Mouse (Mus musculus): ENCODE results near the gene Caskin1. TPM values are rescaled to one million over a fixed set of nuclear protein-coding genes. Genes with fewer than 3 reads are reported as not detected.

The Caskin1 gene
- polyA plus RNA-seq, 1 experiment from 2014 or later = 45.7 TPM

DNA sequence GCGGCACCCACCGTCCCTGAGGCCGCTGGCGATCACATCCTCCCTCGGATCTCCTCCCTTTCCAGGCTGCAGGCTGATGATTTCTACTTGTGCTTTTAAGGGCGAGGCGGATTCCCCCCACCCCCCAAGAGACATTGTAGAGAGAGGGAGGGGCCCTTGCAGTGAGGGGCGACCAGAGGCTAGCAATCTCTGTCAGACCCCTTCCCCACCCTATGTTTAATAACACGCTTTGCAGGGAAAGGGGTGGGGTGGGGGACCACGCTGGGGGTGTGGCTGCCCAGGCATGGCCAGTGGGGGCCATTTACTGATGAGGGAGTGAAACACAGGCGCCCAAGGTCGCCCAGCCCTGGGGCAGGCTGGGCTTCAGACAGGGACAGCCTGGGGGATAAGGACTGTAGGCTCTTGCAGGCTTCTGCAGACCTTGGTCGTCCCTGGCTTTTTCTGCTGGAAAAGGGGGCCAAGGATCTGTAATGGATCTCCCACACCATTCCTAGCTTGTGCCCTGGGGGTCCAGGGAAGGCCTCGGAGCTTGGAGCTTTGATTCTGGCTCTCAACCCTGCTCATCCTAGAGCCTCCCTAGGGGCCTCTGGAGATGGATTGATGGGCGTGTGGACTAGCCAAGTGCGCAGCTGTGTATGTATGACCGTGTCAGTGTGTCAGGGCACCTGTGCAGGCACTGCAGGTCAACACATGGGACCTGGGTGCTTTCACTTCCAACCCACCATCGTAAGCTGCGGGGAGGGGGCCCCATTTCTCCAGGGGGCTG lies 1.0 kb downstream of the Caskin1 start:
- DNase-seq (ENCODE audit: low spot score) (no peak), ATAC-seq (ENCODE audit: low FRiP score) (peak; percentile 26; the same call in 1 of the 2 replicates)
- Histone ChIP-seq H3K36me3 (replicated peaks; ENCODE audit: control insufficient read depth, insufficient read depth) (no peaks in the 10 kb centered on the region), H3K9ac (peak overlapping the region; percentile 92), H3K4me3 (replicated peaks; ENCODE audit: low read length) (peak overlapping the region; percentile 81), H3K27ac (peak overlapping the region; percentile 97), H3K4me2 (replicated peaks) (peak overlapping the region; percentile 90), H3K27me3 (ENCODE audit: control insufficient read depth, insufficient read depth, low read length) (no peaks in the 10 kb centered on the region), H3K9me3 (ENCODE audit: control insufficient read depth, low read length) (no peaks in the 10 kb centered on the region), H3K4me1 (replicated peaks; ENCODE audit: control insufficient read depth, insufficient read depth, low read length) (peaks cover 28% of the 10 kb centered on the region)
- WGBS = 8% methylated on average over 19 of the region's 19 CpGs

DNA sequence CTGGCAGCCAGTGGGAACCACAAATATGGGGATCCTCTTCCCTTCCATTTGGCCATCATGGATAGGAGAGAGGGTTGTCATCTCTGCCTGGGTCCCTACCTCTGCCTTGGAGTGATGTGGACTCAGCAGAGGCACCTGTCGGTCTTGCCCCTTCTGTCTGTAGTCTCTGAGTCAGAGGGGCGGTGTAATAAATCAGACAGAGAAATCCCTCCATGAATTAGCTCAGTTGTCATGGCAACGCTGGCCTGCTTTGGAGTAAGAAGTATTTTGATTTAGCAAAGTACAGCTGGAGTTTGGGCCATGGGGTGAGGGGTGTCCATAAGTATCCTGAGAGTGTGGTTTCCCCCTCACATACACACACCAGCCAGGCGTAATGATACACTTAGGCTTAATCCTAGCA lies 2.0 kb downstream of the Caskin1 start:
- H3K27ac ChIP-seq = 0 out of 2 replicates have a peak overlapping the region, but pooled peaks have one; percentile 97
- WGBS = 56% methylated on average over 4 of the region's 4 CpGs
- H3K9me3 ChIP-seq (ENCODE audit: control insufficient read depth, low read length) = no peaks in the 10 kb centered on the region
- peak overlapping the region; percentile 81; the same call in 1 of the 2 replicates for H3K4me3 ChIP-seq (replicated peaks; ENCODE audit: low read length)
- peak overlapping the region; percentile 90 for H3K4me2 ChIP-seq (replicated peaks)
- DNase-seq (ENCODE audit: low spot score) (no peak), ATAC-seq (ENCODE audit: low FRiP score) (no peak)
- no peaks in the 10 kb centered on the region for H3K27me3 ChIP-seq (ENCODE audit: control insufficient read depth, insufficient read depth, low read length)
- H3K36me3 ChIP-seq (replicated peaks; ENCODE audit: control insufficient read depth, insufficient read depth) = no peaks in the 10 kb centered on the region
- H3K4me1 ChIP-seq (replicated peaks; ENCODE audit: control insufficient read depth, insufficient read depth, low read length) = peaks cover 24% of the 10 kb centered on the region
- peak overlapping the region; percentile 92; the same call in 1 of the 2 replicates for H3K9ac ChIP-seq

DNA sequence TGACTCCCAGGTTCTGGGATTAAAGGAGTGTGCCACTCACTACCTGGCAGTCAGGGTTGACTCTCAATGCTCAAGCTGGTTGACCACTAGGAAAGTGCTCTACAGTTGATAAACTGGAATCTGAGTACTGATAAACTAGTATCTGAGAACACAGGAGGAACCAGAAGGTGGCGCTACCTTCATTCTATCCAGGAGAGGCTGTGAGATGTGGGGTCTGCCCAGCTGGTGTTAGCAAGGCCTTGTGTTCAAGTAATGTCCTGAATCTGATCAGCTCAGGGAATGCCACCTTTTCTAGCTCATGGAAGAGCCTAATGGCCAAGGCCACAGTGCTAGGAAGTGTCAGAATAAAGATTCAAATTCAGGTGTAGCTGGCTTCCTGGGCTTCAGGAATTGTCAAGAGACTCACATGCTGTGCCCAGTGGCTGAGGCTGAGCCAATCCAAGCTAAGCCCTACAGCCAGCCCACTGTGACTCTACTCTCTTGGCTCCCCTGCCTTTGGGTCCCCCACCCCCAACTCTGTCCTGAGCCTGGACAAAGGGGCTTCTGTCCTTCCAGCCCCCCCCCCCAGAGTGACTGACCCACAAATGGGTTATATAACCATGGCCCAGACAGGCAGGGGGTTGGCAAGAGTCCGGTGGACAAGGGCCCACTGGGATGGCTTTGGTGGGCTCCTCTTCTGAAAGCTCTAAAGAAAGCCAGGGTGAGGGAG lies 6.4 kb downstream of the Caskin1 start:
- 47% methylated on average over 2 of the region's 2 CpGs for WGBS
- no peak overlapping the region for H3K4me2 ChIP-seq (replicated peaks)
- no peaks in the 10 kb centered on the region for H3K9me3 ChIP-seq (ENCODE audit: control insufficient read depth, low read length)
- no peak overlapping the region for H3K4me3 ChIP-seq (replicated peaks; ENCODE audit: low read length)
- ATAC-seq (ENCODE audit: low FRiP score) (no peak), DNase-seq (ENCODE audit: low spot score) (no peak)
- H3K36me3 ChIP-seq (replicated peaks; ENCODE audit: control insufficient read depth, insufficient read depth) = peaks cover 41% of the 10 kb centered on the region
- H3K27ac ChIP-seq = no peak overlapping the region
- H3K4me1 ChIP-seq (replicated peaks; ENCODE audit: control insufficient read depth, insufficient read depth, low read length) = peaks cover 6% of the 10 kb centered on the region
- H3K27me3 ChIP-seq (ENCODE audit: control insufficient read depth, insufficient read depth, low read length) = no peaks in the 10 kb centered on the region
- H3K9ac ChIP-seq = no peak overlapping the region

DNA sequence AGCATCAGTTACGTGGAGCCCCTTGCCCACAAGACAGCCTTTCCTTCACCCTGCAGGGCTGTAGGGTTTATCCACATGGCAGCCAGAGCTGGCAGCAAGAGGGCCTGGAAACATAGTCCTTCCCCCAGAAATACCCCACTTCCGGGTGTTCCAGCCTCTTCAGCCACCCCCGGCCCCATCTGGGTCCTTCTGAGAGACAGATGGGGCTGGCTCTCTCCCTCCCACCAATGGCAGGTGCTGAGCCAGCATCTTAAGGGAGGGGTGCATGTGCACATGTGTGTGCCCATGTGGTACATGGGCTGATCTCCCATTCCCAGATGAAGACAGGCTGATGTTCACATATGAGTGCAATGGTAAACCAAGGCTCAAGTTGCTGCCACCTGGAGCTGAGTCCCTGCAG lies 7.0 kb downstream of the Caskin1 start:
- Histone ChIP-seq H3K4me2 (replicated peaks) (no peak overlapping the region), H3K9ac (no peak overlapping the region), H3K27me3 (ENCODE audit: control insufficient read depth, insufficient read depth, low read length) (no peaks in the 10 kb centered on the region), H3K9me3 (ENCODE audit: control insufficient read depth, low read length) (no peaks in the 10 kb centered on the region), H3K4me1 (replicated peaks; ENCODE audit: control insufficient read depth, insufficient read depth, low read length) (no peaks in the 10 kb centered on the region), H3K27ac (no peak overlapping the region), H3K4me3 (replicated peaks; ENCODE audit: low read length) (no peak overlapping the region), H3K36me3 (replicated peaks; ENCODE audit: control insufficient read depth, insufficient read depth) (peaks cover 46% of the 10 kb centered on the region)
- ATAC-seq (ENCODE audit: low FRiP score) (no peak), DNase-seq (ENCODE audit: low spot score) (no peak)
- WGBS = 74% methylated on average over 3 of the region's 3 CpGs

DNA sequence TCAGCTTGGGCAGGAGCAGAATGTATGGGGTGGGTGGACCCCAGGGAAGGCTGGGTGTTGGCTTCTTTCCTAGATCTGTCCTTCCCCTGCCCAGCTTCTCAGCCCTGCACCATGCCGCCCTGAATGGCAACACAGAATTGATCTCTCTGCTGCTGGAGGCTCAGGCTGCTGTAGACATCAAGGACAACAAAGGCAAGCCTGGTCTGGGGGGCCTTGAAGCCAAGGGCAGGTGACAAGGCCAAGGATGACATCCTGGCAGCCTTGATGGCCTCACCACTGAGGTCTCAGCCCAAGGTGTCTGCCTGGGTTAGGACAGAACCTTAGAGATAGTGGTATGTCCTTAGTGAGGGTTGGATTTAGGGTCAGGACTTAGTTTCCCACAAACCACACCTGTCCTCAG lies 7.6 kb downstream of the Caskin1 start:
- Histone ChIP-seq H3K27ac (no peak overlapping the region), H3K9me3 (ENCODE audit: control insufficient read depth, low read length) (no peaks in the 10 kb centered on the region), H3K4me2 (replicated peaks) (no peak overlapping the region), H3K9ac (no peak overlapping the region), H3K4me1 (replicated peaks; ENCODE audit: control insufficient read depth, insufficient read depth, low read length) (no peaks in the 10 kb centered on the region), H3K36me3 (replicated peaks; ENCODE audit: control insufficient read depth, insufficient read depth) (peaks cover 51% of the 10 kb centered on the region), H3K4me3 (replicated peaks; ENCODE audit: low read length) (no peak overlapping the region), H3K27me3 (ENCODE audit: control insufficient read depth, insufficient read depth, low read length) (no peaks in the 10 kb centered on the region)
- no peak for ATAC-seq (ENCODE audit: low FRiP score)
- no peak for DNase-seq (ENCODE audit: low spot score)
- 69% methylated on average over 1 of the region's 1 CpGs for WGBS

DNA sequence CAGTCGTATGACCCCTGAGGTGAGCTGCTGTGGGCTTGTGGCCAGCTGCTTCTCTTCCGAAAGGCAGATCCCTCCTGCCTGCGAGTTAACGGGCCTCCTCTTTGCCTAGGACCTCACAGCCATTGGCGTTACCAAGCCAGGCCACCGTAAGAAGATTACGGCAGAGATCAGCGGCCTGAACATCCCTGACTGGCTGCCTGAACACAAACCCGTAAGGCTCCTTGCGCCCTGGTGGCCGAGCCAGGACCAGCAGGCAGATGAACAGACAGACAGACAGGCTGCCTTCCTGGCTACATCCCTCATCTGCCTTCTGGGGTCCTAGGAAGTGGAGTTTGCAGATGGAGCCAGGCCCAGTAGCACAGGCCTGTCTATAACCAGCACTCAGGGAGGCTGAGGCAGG lies 13.8 kb downstream of the Caskin1 start:
- no peak overlapping the region for H3K4me2 ChIP-seq (replicated peaks)
- H3K9ac ChIP-seq = no peak overlapping the region
- no peaks in the 10 kb centered on the region for H3K27me3 ChIP-seq (ENCODE audit: control insufficient read depth, insufficient read depth, low read length)
- H3K36me3 ChIP-seq (replicated peaks; ENCODE audit: control insufficient read depth, insufficient read depth) = peaks cover 98% of the 10 kb centered on the region
- H3K27ac ChIP-seq = no peak overlapping the region
- 45% methylated on average over 11 of the region's 11 CpGs for WGBS
- H3K4me3 ChIP-seq (replicated peaks; ENCODE audit: low read length) = no peak overlapping the region
- 0 out of 2 replicates have a peak, but pooled peaks cover 3% of the 10 kb centered on the region for H3K4me1 ChIP-seq (replicated peaks; ENCODE audit: control insufficient read depth, insufficient read depth, low read length)
- no peaks in the 10 kb centered on the region for H3K9me3 ChIP-seq (ENCODE audit: control insufficient read depth, low read length)
- DNase-seq (ENCODE audit: low spot score) (no peak), ATAC-seq (ENCODE audit: low FRiP score) (no peak)

DNA sequence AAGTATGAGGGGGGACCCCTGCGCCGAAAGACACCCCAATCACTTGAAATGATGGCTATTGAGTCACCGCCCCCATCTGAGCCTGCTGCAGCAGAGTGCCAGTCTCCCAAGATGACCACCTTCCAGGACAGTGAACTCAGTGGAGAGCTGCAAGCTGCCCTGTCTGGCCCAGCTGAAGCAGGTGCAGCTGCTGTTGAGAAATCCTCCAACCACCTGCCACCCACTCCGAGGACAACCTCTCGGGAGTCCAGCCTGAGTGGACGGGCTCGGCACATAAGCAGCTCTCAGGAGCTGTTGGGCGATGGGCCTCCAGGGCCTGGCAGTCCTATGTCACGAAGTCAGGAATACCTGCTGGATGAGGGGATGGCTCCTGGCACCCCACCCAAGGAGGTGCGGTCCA lies 15.7 kb downstream of the Caskin1 start:
- Histone ChIP-seq H3K27ac (no peak overlapping the region), H3K4me1 (replicated peaks; ENCODE audit: control insufficient read depth, insufficient read depth, low read length) (0 out of 2 replicates have a peak, but pooled peaks cover 3% of the 10 kb centered on the region), H3K36me3 (replicated peaks; ENCODE audit: control insufficient read depth, insufficient read depth) (peaks cover 98% of the 10 kb centered on the region), H3K27me3 (ENCODE audit: control insufficient read depth, insufficient read depth, low read length) (no peaks in the 10 kb centered on the region), H3K4me3 (replicated peaks; ENCODE audit: low read length) (no peak overlapping the region), H3K4me2 (replicated peaks) (no peak overlapping the region), H3K9me3 (ENCODE audit: control insufficient read depth, low read length) (no peaks in the 10 kb centered on the region), H3K9ac (no peak overlapping the region)
- WGBS = 96% methylated on average over 10 of the region's 10 CpGs
- no peak for ATAC-seq (ENCODE audit: low FRiP score)
- no peak for DNase-seq (ENCODE audit: low spot score)

DNA sequence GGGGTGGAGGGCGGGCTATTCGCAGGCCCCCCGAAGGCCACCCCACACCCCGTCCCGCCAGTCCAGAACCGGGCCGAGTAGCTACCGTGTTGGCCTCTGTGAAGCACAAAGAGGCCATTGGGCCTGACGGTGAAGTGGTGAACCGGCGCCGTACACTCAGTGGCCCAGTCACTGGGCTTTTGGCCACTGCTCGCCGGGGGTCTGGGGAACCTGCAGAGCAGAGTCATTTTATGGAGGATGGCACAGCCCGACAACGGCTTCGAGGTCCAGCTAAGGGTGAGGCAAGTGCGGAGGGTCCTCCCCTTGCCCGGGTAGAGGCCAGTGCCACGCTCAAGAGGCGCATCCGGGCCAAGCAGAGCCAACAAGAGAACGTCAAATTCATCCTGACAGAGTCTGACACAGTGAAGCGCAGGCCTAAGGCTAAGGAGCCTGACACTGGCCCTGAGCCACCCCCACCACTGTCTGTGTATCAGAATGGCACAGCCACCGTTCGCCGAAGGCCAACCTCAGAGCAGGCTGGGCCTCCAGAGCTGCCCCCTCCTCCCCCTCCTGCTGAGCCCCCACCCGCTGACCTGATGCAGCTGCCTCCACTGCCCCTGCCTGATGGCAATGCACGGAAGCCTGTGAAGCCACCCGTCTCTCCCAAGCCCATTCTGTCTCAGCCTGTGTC lies 17.0 kb downstream of the Caskin1 start:
- H3K27ac ChIP-seq = no peak overlapping the region
- ATAC-seq (ENCODE audit: low FRiP score) (no peak), DNase-seq (ENCODE audit: low spot score) (no peak)
- no peak overlapping the region for H3K4me2 ChIP-seq (replicated peaks)
- H3K27me3 ChIP-seq (ENCODE audit: control insufficient read depth, insufficient read depth, low read length) = no peaks in the 10 kb centered on the region
- H3K4me3 ChIP-seq (replicated peaks; ENCODE audit: low read length) = no peak overlapping the region
- 0 out of 2 replicates have a peak, but pooled peaks cover 3% of the 10 kb centered on the region for H3K4me1 ChIP-seq (replicated peaks; ENCODE audit: control insufficient read depth, insufficient read depth, low read length)
- peaks cover 100% of the 10 kb centered on the region for H3K36me3 ChIP-seq (replicated peaks; ENCODE audit: control insufficient read depth, insufficient read depth)
- H3K9me3 ChIP-seq (ENCODE audit: control insufficient read depth, low read length) = no peaks in the 10 kb centered on the region
- no peak overlapping the region for H3K9ac ChIP-seq
- WGBS = 88% methylated on average over 29 of the region's 30 CpGs
